In genomic region chr1:118689830-118690229, GRCm38 (mm10) we compare ENCODE assay signal across 15 mouse cellular contexts.
DNase-seq lines count a peak whose midpoint lies in the region; ATAC-seq and TF ChIP-seq lines count a peak whose summit lies in the region.
"Had no signal": no experiment of that assay in that cellular context is flagged by ENCODE, and none has a peak within 500 bp of the region (broad histone marks: within the 10 kb centered on the region; RNA-seq: fewer than 3 reads in every experiment).

No protein-coding gene starts in this region.

- no peak overlapping the region for H3K4me3 ChIP-seq in kidney, adult 2 months (ENCODE audit: insufficient read depth, low read depth, low read length)
- no peak overlapping the region for H3K4me3 ChIP-seq in intestine, postnatal 0 days (ENCODE audit: low read depth, low read length)
- no peak overlapping the region for H3K4me3 ChIP-seq in stomach, embryonic 15.5 days (replicated peaks)
- H3K4me3 ChIP-seq: gastrocnemius, adult 2 months; layer of hippocampus, adult 2 months; liver, embryonic 13.5 days; midbrain, embryonic 12.5 days had no signal

- no peaks in the 10 kb centered on the region for H3K9me3 ChIP-seq in intestine, postnatal 0 days (ENCODE audit: control insufficient read depth)
- no peaks in the 10 kb centered on the region for H3K9me3 ChIP-seq in stomach, embryonic 15.5 days
- H3K9me3 ChIP-seq: liver, embryonic 13.5 days; midbrain, embryonic 12.5 days had no signal

- H3K27ac ChIP-seq in kidney, adult 2 months (ENCODE audit: insufficient read depth, low read depth, low read length) = no peak overlapping the region
- H3K27ac ChIP-seq in intestine, postnatal 0 days (ENCODE audit: low read depth, low read length) = no peak overlapping the region
- H3K27ac ChIP-seq in stomach, embryonic 15.5 days = no peak overlapping the region
- H3K27ac ChIP-seq: gastrocnemius, adult 2 months; hindbrain, postnatal 0 days; layer of hippocampus, adult 2 months; liver, embryonic 13.5 days; midbrain, embryonic 12.5 days had no signal

- TF ChIP-seq CTCF in kidney, adult 2 months (conservative IDR thresholded peaks at IDR 0.05; ENCODE audit: insufficient read depth, insufficient read length, low read depth, low read length) = no peak
- no peak for TF ChIP-seq CTCF in intestine, postnatal 0 days (IDR thresholded peaks at IDR 0.05; ENCODE audit: low read depth)

- H3K4me1 ChIP-seq in kidney, adult 2 months (ENCODE audit: control insufficient read depth, insufficient read depth, low read length) = no peaks in the 10 kb centered on the region; the same call in 1 of the 2 replicates
- no peaks in the 10 kb centered on the region for H3K4me1 ChIP-seq in intestine, postnatal 0 days (replicated peaks; ENCODE audit: control insufficient read depth, insufficient read depth, low read length)
- H3K4me1 ChIP-seq in stomach, embryonic 15.5 days = no peaks in the 10 kb centered on the region
- H3K4me1 ChIP-seq: liver, embryonic 13.5 days; midbrain, embryonic 12.5 days had no signal

- no peaks in the 10 kb centered on the region for H3K27me3 ChIP-seq in kidney, adult 2 months (replicated peaks; ENCODE audit: control insufficient read depth, insufficient read depth, low read length)
- H3K27me3 ChIP-seq in intestine, postnatal 0 days (replicated peaks; ENCODE audit: control insufficient read depth, insufficient read depth, low read length) = no peaks in the 10 kb centered on the region
- H3K27me3 ChIP-seq in stomach, embryonic 15.5 days (replicated peaks) = no peaks in the 10 kb centered on the region
- H3K27me3 ChIP-seq: liver, embryonic 13.5 days; midbrain, embryonic 12.5 days had no signal

- DNase-seq in embryo, embryonic 10.5 days (ENCODE audit: low spot score) = peak; percentile 8
- DNase-seq in embryo, embryonic 11 days = no peak
- peak; percentile 32 for DNase-seq in kidney, adult 2 months
- no peak for DNase-seq in kidney, adult 11 months
- no peak for DNase-seq in thymus, postnatal 10 days (ENCODE audit: low spot score in 2 of 2)
- no peak for DNase-seq in frontal cortex, postnatal 25 days (ENCODE audit: low spot score in 2 of 2)
- DNase-seq: cerebellum, adult 8-10 months; gastrocnemius, adult 2 months; liver, embryonic 13.5 days; thymus, postnatal 14 days had no signal

- peak; percentile 46; the same call in 1 of the 2 replicates for ATAC-seq in intestine, postnatal 0 days
- ATAC-seq in stomach, embryonic 15.5 days (ENCODE audit: insufficient read depth, low FRiP score, low read depth) = 0 out of 2 replicates have a peak, but pooled peaks have one; percentile 69
- ATAC-seq: hindbrain, postnatal 0 days had no signal

- TF ChIP-seq POLR2A in kidney, adult 2 months (IDR thresholded peaks at IDR 0.05; ENCODE audit: low read depth, low read length) = no peak

- no peak overlapping the region for H3K9ac ChIP-seq in intestine, postnatal 0 days (ENCODE audit: low read depth, low read length)
- no peak overlapping the region for H3K9ac ChIP-seq in stomach, embryonic 15.5 days
- H3K9ac ChIP-seq: liver, embryonic 13.5 days; midbrain, embryonic 12.5 days had no signal

- WGBS in kidney, adult 2 months = 37% methylated on average over 5 of the region's 5 CpGs
- 32% methylated on average over 5 of the region's 5 CpGs for WGBS in intestine, postnatal 0 days
- 43% methylated on average over 5 of the region's 5 CpGs for WGBS in stomach, embryonic 15.5 days

- H3K4me2 ChIP-seq in intestine, postnatal 0 days (replicated peaks; ENCODE audit: low read depth) = no peak overlapping the region
- H3K4me2 ChIP-seq in stomach, embryonic 15.5 days = no peak overlapping the region
- H3K4me2 ChIP-seq: liver, embryonic 13.5 days; midbrain, embryonic 12.5 days had no signal

- H3K36me3 ChIP-seq in kidney, adult 2 months (ENCODE audit: control insufficient read depth, insufficient read depth, low read length) = no peaks in the 10 kb centered on the region
- H3K36me3 ChIP-seq in intestine, postnatal 0 days (ENCODE audit: control insufficient read depth, insufficient read depth) = no peaks in the 10 kb centered on the region
- H3K36me3 ChIP-seq in stomach, embryonic 15.5 days = no peaks in the 10 kb centered on the region
- H3K36me3 ChIP-seq: liver, embryonic 13.5 days; midbrain, embryonic 12.5 days had no signal

Comparison
In these comparisons a context has a peak if more than half of its experiments do, and no peak if none do; other contexts are left out.
1. DNase-seq: peak in embryo, embryonic 10.5 days (single experiment) and kidney, adult 2 months (single experiment); none in embryo, embryonic 11 days (single experiment), kidney, adult 11 months (single experiment), thymus, postnatal 10 days (0 of 2) and frontal cortex, postnatal 25 days (0 of 2).